Mouse (Mus musculus) left cerebral cortex, postnatal 4 days (tissue): ENCODE data around the gene Gm6993. TPM values are rescaled to one million over a fixed set of nuclear protein-coding genes. Genes with fewer than 3 reads are reported as not detected.
A peak's percentile ranks its signal among the peaks of the same experiment; 100 is the strongest.

Source experiments
- DNase-seq: peaks from one replicate; pipeline ENCODE4 v3.0.0-alpha.2; 2022
- intact Hi-C: fragments of 180-260 bp; cut with DNase I; formaldehyde crosslinking; loops from one replicate; pipeline ENCODE4 v1.15.1; 2025
- total RNA-seq, 2 experiments: library from RNA; stranded (reverse); gene quantifications; 2 replicates each; pipeline ENCODE4 v1.2.3; 2021

Gene Gm6993
- total RNA-seq, 2 experiments from 2014 or later, result not detected

DNA sequence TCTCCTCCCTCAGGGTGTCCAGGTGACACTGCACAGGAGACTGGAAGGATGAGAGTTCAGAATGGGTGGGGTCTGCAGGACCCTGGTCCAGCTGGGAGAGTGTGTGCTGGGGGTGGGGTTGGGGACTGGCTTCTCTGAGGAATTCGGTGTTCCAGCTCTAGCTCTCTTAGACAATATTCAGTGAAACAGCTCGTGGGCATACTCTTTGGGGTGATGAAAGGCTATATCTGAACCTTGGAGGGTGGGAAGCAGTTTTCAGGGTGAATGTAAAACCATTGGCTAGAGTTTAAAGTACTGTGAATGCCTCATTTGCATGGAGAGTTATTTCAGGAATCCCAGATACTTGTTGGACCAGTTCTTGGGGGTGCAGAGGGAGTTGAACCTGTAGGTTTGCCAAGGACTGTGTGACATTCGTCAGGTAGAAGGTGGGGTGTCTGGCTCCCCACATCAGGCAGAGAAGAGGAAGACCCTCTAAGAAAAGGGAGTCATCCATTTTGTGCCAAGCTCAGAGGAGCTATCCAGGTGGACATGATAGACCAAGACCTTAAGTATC lies 1.5 kb upstream of the Gm6993 start:
- DNase-seq, result no peak
- intact Hi-C loops, result no loop called here

- intact Hi-C loops, result no loop called here
These were observed 772 bp upstream of the Gm6993 start for GRCm38 (mm10) chr12:31239798-31240197.

GRCm38 (mm10) chr12:31241595-31242342 lies 1.2 kb downstream of the Gm6993 start:
- intact Hi-C loops, result no loop called here
- no peak for DNase-seq

More at GRCm38 (mm10) chr12:31239798-31240197, 772 bp upstream of the Gm6993 start:
- DNase-seq, result no peak

DNA sequence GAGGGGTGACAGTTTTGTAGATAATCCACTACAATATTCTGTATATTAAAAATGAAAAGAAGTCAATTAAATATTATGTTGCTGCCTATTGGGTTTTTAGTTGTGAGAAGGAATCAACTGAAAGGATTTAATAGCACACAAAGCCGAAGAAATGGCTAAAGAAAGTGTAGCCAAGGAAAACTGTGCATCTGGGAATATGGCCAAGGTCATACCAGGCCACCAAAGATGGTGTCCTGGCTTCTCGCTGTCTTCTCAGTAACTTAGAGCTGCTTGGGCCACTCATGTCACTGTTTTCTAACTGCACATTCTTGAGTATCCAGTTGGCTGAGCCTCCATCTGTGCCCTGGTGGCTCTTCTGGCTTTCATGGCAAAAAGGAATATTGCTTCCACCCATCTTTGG lies 3.4 kb downstream of the Gm6993 start:
- DNase-seq, result no peak
- intact Hi-C loops, result no loop called here

GRCm38 (mm10) chr12:31244691-31245090 lies 4.1 kb downstream of the Gm6993 start:
- intact Hi-C loops, result no loop called here
- no peak for DNase-seq

- intact Hi-C loops, result no loop called here
- DNase-seq, result no peak
These were observed 5.6 kb downstream of the Gm6993 start for GRCm38 (mm10) chr12:31246153-31246552.

DNA sequence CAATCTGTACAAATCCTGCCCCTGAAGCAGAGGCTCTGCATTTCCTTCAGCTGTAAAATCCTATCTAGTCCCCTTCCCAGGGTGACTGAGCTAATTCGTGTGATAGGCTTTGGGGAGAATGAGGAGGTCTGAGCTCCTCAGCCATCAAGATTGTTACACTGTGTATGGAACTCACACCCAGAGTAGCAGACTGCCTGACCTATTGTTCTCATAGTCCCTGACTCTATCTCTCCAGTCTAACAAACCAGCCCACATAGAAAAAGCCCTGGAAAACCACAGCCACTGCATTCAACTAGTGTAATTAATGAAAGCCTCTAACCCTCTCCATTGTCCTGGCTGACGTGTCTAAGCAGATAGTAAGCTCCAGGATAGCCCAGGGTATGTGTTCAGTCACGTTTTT lies 6.0 kb downstream of the Gm6993 start:
- DNase-seq, result no peak
- intact Hi-C loops, result no loop called here

DNA sequence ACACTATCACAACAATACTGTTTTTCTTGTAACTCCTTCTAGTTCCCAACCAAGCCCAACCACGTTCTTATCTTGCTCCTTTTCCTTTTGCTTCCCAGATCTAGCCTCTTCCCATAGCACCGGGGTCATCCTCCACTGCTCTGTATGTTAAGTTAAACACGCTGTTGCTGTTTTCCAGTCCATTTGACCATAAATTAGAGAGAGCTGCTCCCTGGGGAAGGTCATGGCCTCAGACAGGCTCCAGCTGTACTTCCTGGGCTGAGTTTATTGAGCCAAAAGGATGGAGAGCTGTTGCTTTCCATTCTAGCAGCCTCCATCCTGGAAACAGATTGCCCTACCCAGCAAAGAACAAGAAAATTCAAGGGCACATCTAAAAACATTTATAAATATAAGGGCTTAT lies 7.6 kb downstream of the Gm6993 start:
- no peak for DNase-seq
- intact Hi-C loops, result no loop called here

GRCm38 (mm10) chr12:31248681-31249080 lies 8.1 kb downstream of the Gm6993 start:
- intact Hi-C loops, result no loop called here
- no peak for DNase-seq

DNA sequence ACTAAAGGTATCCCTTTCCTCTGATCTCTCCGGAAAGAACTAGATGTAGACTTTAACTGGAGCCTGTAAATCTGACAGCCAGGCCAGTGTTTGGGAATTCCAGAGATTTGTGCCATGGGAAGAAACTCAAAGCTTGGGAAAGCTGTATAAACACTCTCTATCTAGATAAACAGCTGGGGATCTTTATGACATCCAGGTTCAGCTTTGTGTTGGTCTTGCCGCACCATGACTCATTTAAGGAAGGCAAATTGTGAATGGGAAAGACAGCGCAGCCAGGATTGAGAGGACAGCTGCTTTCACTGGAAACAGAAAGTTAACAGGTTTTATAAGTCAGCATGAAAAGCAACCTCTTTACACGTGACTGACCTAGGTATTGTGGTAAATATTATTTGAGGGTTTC lies 11.7 kb downstream of the Gm6993 start:
- intact Hi-C loops, result no loop called here
- DNase-seq, result no peak

- intact Hi-C loops, result no loop called here
- DNase-seq, result no peak
These were observed 14.4 kb downstream of the Gm6993 start for GRCm38 (mm10) chr12:31254978-31255377.

- no peak for DNase-seq
- intact Hi-C loops, result no loop called here
These were observed 15.7 kb downstream of the Gm6993 start for GRCm38 (mm10) chr12:31256121-31256903.

DNA sequence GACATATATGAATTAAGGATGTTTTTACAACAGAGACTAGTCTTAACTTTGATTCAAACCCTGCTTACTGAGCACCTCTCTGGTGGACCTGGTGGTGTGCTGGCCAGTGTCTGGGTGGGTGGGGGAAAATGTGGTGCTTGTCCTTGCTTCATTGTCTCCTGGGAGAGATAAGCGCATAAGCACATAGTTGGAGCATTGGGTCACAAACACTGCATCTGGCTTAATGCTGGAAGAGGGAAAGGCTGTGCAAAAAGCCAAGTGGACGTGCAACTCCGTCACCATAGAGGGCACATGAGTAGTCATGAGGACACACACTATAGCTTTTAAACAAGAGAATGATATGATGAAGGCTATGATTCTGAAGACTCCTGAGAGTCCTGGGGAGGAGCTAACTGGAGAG lies 21.3 kb downstream of the Gm6993 start:
- intact Hi-C loops, result loop anchor here (10.0 kb wide), 1 partner anchor 137 kb away; no protein-coding TSS in a partner anchor
- no peak for DNase-seq

DNA sequence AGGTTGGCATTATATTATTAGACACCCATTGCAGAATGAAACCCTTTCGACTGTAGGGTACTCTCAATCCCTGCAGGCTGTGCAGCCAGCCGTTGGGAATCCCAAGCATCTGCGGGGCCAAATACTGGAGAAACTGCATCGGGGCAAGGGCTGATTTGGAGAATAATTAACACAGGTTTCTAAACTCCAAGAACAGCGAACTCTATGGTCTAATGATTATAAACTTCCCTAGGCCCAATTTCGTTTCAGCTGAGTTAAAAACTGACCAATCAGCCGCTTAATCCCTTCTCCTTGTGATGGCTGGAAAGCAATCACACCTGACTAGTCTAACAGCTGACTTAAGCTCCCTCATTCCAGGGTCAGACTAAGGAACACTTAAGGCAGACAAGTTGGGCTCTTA lies 23.4 kb downstream of the Gm6993 start:
- no peak for DNase-seq
- intact Hi-C loops, result loop anchor here (10.0 kb wide), 1 partner anchor 139 kb away; no protein-coding TSS in a partner anchor

- intact Hi-C loops, result loop anchor here (5.0 to 10.0 kb wide), 2 partner anchors 98 to 140 kb away; no protein-coding TSS in a partner anchor
- peak; percentile 59 for DNase-seq
These were observed 24.6 kb downstream of the Gm6993 start, which contains the start of gene Lamb1 for GRCm38 (mm10) chr12:31265005-31265721. Gene Lamb1 (plus strand): TSS chr12:31265234.

- peak; percentile 27 for DNase-seq
- intact Hi-C loops, result loop anchor here (5.0 to 10.0 kb wide), 2 partner anchors 99 to 141 kb away; no protein-coding TSS in a partner anchor
These were observed 25.3 kb downstream of the Gm6993 start for GRCm38 (mm10) chr12:31265722-31266431.

- DNase-seq, result no peak
- intact Hi-C loops, result loop anchor here (5.0 to 10.0 kb wide), 2 partner anchors 99 to 142 kb away; no protein-coding TSS in a partner anchor
These were observed 26.1 kb downstream of the Gm6993 start for GRCm38 (mm10) chr12:31266686-31267085.

GRCm38 (mm10) chr12:31267363-31267762 lies 26.8 kb downstream of the Gm6993 start:
- DNase-seq, result no peak
- intact Hi-C loops, result loop anchor here (5.0 to 10.0 kb wide), 2 partner anchors 100 to 143 kb away; no protein-coding TSS in a partner anchor

- no peak for DNase-seq
- intact Hi-C loops, result loop anchor here (5.0 to 10.0 kb wide), 2 partner anchors 101 to 144 kb away; no protein-coding TSS in a partner anchor
These were observed 27.7 kb downstream of the Gm6993 start for GRCm38 (mm10) chr12:31268315-31268714.
